Mouse (Mus musculus) monocyte, adult 59 days (primary cell): ENCODE measurements around the gene Trim14. TPM values are rescaled to one million over a fixed set of nuclear protein-coding genes. Genes with fewer than 3 reads are reported as not detected.

Experiments
- total RNA-seq, 2 experiments: library from RNA; stranded (reverse); gene quantifications; one replicate each; pipeline ENCODE4 v1.2.4; 2023

Trim14 gene
- total RNA-seq: 10 to 100 TPM; 59.9 to 60.8 TPM

DNA sequence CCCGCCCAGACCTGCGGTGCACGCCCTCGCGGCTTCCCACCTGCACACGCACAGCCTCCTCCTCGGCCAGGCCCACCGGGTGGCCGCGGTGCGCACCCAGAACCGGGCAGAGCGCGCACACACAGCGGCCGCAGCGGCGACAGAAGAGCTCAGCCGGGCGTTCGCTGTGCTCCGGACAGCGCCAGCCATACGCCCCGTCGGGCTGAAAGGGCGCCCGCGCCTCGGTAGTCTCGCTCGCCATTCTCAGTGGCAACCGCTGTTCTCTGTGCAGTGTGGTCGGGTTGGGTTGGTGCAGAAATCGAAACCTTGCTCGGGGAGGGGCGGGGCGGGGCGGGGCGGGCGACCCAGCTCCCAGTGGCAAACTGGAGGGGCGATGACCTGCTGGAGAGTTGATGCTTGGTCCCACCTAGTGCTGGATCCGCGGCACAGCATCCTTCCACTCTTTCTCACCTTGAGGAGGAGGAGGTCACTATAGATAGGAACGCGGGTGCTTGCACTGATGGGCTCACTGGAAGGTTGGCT is at the start of gene Trim14:
Trim14 (minus strand) TSS at position 302 of the 522 bp plus-strand sequence.

DNA sequence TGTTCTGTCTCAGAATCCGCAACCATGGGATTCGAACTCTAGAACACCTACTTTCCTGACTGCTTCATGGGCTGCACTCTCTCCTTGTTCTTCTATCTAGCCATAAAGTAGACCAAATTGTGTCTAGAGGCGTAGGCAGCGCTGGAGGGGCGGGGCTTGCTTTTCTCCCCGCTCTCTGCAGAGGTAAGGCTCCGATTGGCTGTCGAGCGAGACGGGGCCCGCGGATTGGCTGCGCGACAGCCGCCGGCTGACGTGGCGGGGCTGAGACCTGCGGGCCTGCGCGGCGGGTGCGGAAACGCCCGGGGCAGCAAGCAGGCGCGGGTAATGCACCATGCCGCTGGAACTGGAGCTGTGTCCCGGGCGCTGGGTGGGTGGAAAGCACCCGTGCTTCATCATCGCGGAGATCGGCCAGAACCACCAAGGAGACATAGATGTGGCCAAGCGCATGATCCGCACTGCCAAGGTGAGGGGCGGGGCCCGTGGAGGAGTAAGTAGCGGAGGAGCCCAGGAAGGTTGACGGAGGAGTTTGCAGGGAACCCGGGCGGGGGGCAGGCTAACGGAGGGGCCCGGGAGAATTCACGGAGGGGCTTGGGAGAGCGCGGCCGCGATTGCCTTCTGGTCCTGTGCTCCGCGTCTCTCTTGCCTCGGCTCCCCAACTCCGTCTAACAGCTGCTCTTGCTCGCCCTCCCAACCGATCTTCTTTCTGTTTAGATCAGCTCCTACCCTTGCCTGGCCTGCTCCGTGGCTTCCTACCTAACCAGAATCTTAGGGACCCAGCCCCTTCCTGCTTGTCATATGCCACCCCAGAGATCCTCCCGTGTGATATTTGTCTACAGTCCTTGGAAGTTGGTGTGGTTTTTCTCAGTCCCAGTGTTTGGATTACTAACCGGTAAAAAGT is 46.7 kb downstream of the Trim14 start, which contains the start of gene Nans:
Nans (plus strand) TSS at position 221 of the 898 bp plus-strand sequence.

DNA sequence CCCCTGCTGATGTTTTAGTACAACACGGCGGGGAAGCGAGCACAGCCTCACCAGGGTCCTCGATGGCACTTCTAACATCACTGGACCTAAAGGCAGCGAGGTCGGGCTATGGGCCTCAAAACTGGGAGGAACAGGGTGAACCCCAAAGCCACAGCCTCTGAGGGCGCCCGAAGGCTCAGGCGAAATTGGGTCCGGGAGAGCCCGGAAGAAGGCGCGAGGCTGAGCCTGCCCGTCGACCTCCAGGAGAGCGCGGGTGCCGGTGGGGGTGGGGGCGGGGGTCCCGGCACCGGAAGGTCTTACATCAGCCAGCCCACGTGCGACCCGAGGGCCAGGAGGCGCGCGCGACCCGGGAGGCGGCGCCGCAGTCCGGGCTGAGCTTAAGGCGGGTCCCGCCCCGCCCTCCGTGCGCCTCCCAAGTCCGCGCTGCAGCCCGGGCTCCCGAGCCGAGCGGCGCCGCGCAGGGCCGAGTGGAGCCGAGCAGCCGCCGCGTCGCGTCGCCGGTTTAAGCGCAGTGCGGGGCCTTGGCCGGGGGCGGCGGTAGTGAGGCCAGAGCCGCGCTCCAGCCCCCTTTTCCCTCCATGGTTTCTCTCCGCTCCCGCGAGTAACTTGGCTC is 85.3 kb downstream of the Trim14 start, which contains the start of gene Anp32b:
Anp32b (plus strand) TSS at position 384 of the 613 bp plus-strand sequence.

Other genes with a start within 250 kb of the Trim14 start
- gene Foxe1, start 192.5 kb downstream of the Trim14 start, total RNA-seq: under 1 TPM in 1 of 2 experiments, not detected in 1; 0.24 TPM
- gene Trmo, start 146.7 kb downstream of the Trim14 start, total RNA-seq: 1 to 10 TPM; 8.0 to 9.3 TPM
- gene Hemgn, start 122.6 kb downstream of the Trim14 start, total RNA-seq: not detected
- gene Anp32b, start 85.2 kb downstream of the Trim14 start, total RNA-seq: 100 to 1,000 TPM; 131 to 153 TPM
- gene Nans, start 46.9 kb downstream of the Trim14 start, total RNA-seq: 10 to 100 TPM; 60.8 to 75.1 TPM
- 10 to 100 TPM; 24.3 to 30.5 TPM for gene Coro2a, start 66.1 kb upstream of the Trim14 start, total RNA-seq
- 1 to 10 TPM; 7.5 to 8.0 TPM for gene Tbc1d2, start 114.1 kb upstream of the Trim14 start, total RNA-seq